29 mouse cellular contexts compared by ENCODE assay signal in genomic region chr7:143768267-143768666, GRCm38 (mm10). TPM values are rescaled to one million over a fixed set of nuclear protein-coding genes. Genes with fewer than 3 reads are reported as not detected.
DNase-seq lines count a peak whose midpoint lies in the region; ATAC-seq and TF ChIP-seq lines count a peak whose summit lies in the region.
"Had no signal": no experiment of that assay in that cellular context is flagged by ENCODE, and none has a peak within 500 bp of the region (broad histone marks: within the 10 kb centered on the region; RNA-seq: fewer than 3 reads in every experiment).

No protein-coding gene starts in this region.

- no peak for TF ChIP-seq POLR2A in kidney, adult 2 months (IDR thresholded peaks at IDR 0.05; ENCODE audit: low read depth, low read length)

- 0 out of 2 replicates have a peak, but pooled peaks have one; percentile 14 for ATAC-seq in liver, embryonic 16.5 days (ENCODE audit: low read depth)
- ATAC-seq in intestine, embryonic 14.5 days (replicated peaks; ENCODE audit: low FRiP score, low TSS enrichment, low read depth), result no peak
- ATAC-seq in intestine, embryonic 16.5 days, result peak; percentile 71
- ATAC-seq: activated CD4-positive, CD25-positive, alpha-beta regulatory T cell, adult 4 months; CD4-positive, CD25-positive, alpha-beta regulatory T cell, adult 4 months; forebrain, embryonic 13.5 days; forebrain, embryonic 15.5 days; Patski had no signal

- no peak for TF ChIP-seq CTCF in kidney, adult 2 months (conservative IDR thresholded peaks at IDR 0.05; ENCODE audit: insufficient read depth, insufficient read length, low read depth, low read length)

- H3K9me3 ChIP-seq in liver, embryonic 16.5 days (replicated peaks; ENCODE audit: control insufficient read depth, low read length), result no peaks in the 10 kb centered on the region
- H3K9me3 ChIP-seq in intestine, embryonic 14.5 days (ENCODE audit: control insufficient read depth, low read length), result no peaks in the 10 kb centered on the region
- H3K9me3 ChIP-seq in intestine, embryonic 16.5 days (ENCODE audit: control insufficient read depth, low read length), result no peaks in the 10 kb centered on the region
- H3K9me3 ChIP-seq: embryonic facial prominence, embryonic 10.5 days; embryonic facial prominence, embryonic 12.5 days; forebrain, embryonic 13.5 days; forebrain, embryonic 15.5 days had no signal

- no peaks in the 10 kb centered on the region for H3K36me3 ChIP-seq in liver, embryonic 16.5 days (ENCODE audit: control insufficient read depth, insufficient read depth)
- H3K36me3 ChIP-seq in intestine, embryonic 14.5 days (ENCODE audit: control insufficient read depth, insufficient read depth, low read length), result no peaks in the 10 kb centered on the region
- H3K36me3 ChIP-seq in intestine, embryonic 16.5 days (ENCODE audit: control insufficient read depth, insufficient read depth, low read length), result no peaks in the 10 kb centered on the region
- no peaks in the 10 kb centered on the region for H3K36me3 ChIP-seq in kidney, adult 2 months (ENCODE audit: control insufficient read depth, insufficient read depth, low read length)
- H3K36me3 ChIP-seq: embryonic facial prominence, embryonic 10.5 days; embryonic facial prominence, embryonic 12.5 days; forebrain, embryonic 15.5 days; G1E had no signal

- DNase-seq in liver (no peak), 416B (ENCODE audit: low read depth) (peak; percentile 34)
- DNase-seq in intestine, embryonic 14.5 days (ENCODE audit: low spot score), result peak; percentile 40
- DNase-seq in kidney, adult 2 months, result no peak
- DNase-seq in gastrocnemius, adult 8-10 months (ENCODE audit: low spot score in 2 of 2), result no peak
- no peak for DNase-seq in kidney, postnatal 10 days
- DNase-seq: adrenal gland, adult 8-10 months; adrenal gland, postnatal 14 days; adrenal gland, postnatal 36 days; B cell, adult 2 months; cerebellum, adult 11-12 months; cerebellum, adult 2 months; cerebellum, adult 9-10 months; cerebellum, postnatal 10 days; cerebellum, postnatal 25 days had no signal

- H3K27ac ChIP-seq in liver, embryonic 16.5 days (ENCODE audit: low read length), result no peak overlapping the region
- no peak overlapping the region for H3K27ac ChIP-seq in intestine, embryonic 14.5 days (ENCODE audit: low read depth)
- H3K27ac ChIP-seq in intestine, embryonic 16.5 days (ENCODE audit: low read length), result no peak overlapping the region
- H3K27ac ChIP-seq in kidney, adult 2 months (ENCODE audit: insufficient read depth, low read depth, low read length), result no peak overlapping the region
- H3K27ac ChIP-seq: embryonic facial prominence, embryonic 10.5 days; embryonic facial prominence, embryonic 12.5 days; forebrain, embryonic 13.5 days; forebrain, embryonic 15.5 days had no signal

- H3K4me3 ChIP-seq in liver, embryonic 16.5 days (ENCODE audit: low read depth, low read length), result no peak overlapping the region
- no peak overlapping the region for H3K4me3 ChIP-seq in intestine, embryonic 14.5 days (ENCODE audit: low read depth, low read length)
- H3K4me3 ChIP-seq in intestine, embryonic 16.5 days (ENCODE audit: low read length), result no peak overlapping the region
- H3K4me3 ChIP-seq in kidney, adult 2 months (ENCODE audit: insufficient read depth, low read depth, low read length), result no peak overlapping the region
- H3K4me3 ChIP-seq: embryonic facial prominence, embryonic 10.5 days; embryonic facial prominence, embryonic 12.5 days; forebrain, embryonic 13.5 days; forebrain, embryonic 15.5 days had no signal

- 36% methylated on average over 6 of the region's 6 CpGs for WGBS in liver, embryonic 16.5 days (ENCODE audit: insufficient replicate concordance)
- WGBS in intestine, embryonic 14.5 days, result 66% methylated on average over 6 of the region's 6 CpGs
- WGBS in intestine, embryonic 16.5 days, result 49% methylated on average over 6 of the region's 6 CpGs
- WGBS in kidney, adult 2 months, result 82% methylated on average over 6 of the region's 6 CpGs

- no peaks in the 10 kb centered on the region; the same call in 1 of the 2 replicates for H3K27me3 ChIP-seq in liver, embryonic 16.5 days (ENCODE audit: control insufficient read depth, insufficient read depth, low read depth, low read length)
- peaks cover 8% of the 10 kb centered on the region; the same call in 1 of the 2 replicates for H3K27me3 ChIP-seq in intestine, embryonic 14.5 days (replicated peaks; ENCODE audit: control insufficient read depth, insufficient read depth, low read length)
- peaks cover 5% of the 10 kb centered on the region; the same call in 1 of the 2 replicates for H3K27me3 ChIP-seq in intestine, embryonic 16.5 days (replicated peaks; ENCODE audit: control insufficient read depth, insufficient read depth, low read length)
- H3K27me3 ChIP-seq in kidney, adult 2 months (replicated peaks; ENCODE audit: control insufficient read depth, insufficient read depth, low read length), result no peaks in the 10 kb centered on the region
- H3K27me3 ChIP-seq: Patski had no signal

- no peak overlapping the region for H3K4me2 ChIP-seq in liver, embryonic 16.5 days (ENCODE audit: low read depth, low read length)
- no peak overlapping the region for H3K4me2 ChIP-seq in intestine, embryonic 14.5 days (ENCODE audit: low read length)
- no peak overlapping the region for H3K4me2 ChIP-seq in intestine, embryonic 16.5 days (ENCODE audit: low read depth, low read length)
- H3K4me2 ChIP-seq: embryonic facial prominence, embryonic 12.5 days; forebrain, embryonic 13.5 days; forebrain, embryonic 15.5 days had no signal

- H3K9ac ChIP-seq in liver, embryonic 16.5 days (ENCODE audit: low read depth, low read length), result no peak overlapping the region
- H3K9ac ChIP-seq in intestine, embryonic 14.5 days (ENCODE audit: low read length), result no peak overlapping the region
- H3K9ac ChIP-seq in intestine, embryonic 16.5 days (ENCODE audit: low read depth, low read length), result no peak overlapping the region
- H3K9ac ChIP-seq: embryonic facial prominence, embryonic 12.5 days; forebrain, embryonic 13.5 days; forebrain, embryonic 15.5 days had no signal

- H3K4me1 ChIP-seq in liver, embryonic 16.5 days (ENCODE audit: control insufficient read depth, low read depth, low read length), result no peaks in the 10 kb centered on the region
- H3K4me1 ChIP-seq in intestine, embryonic 14.5 days (replicated peaks; ENCODE audit: control insufficient read depth, insufficient read depth, low read length), result no peaks in the 10 kb centered on the region
- H3K4me1 ChIP-seq in intestine, embryonic 16.5 days (ENCODE audit: control insufficient read depth, insufficient read depth, low read length), result peaks cover 4% of the 10 kb centered on the region
- H3K4me1 ChIP-seq in kidney, adult 2 months (ENCODE audit: control insufficient read depth, insufficient read depth, low read length), result no peaks in the 10 kb centered on the region
- H3K4me1 ChIP-seq: embryonic facial prominence, embryonic 10.5 days; embryonic facial prominence, embryonic 12.5 days; forebrain, embryonic 13.5 days; forebrain, embryonic 15.5 days had no signal

RNA-seq across cellular contexts. Expression of gene Mrgprg, which starts 1.5 kb away (rescaled TPM):
- not detected in 2 replicates for polyA plus RNA-seq in liver, embryonic 16.5 days (2015; fragmentation: Nextera tagmentation; extraction: Ambion mirVana)
- not detected in 2 replicates for polyA plus RNA-seq in intestine, embryonic 14.5 days (2014; fragmentation: Nextera tagmentation; extraction: Ambion mirVana)
- polyA plus RNA-seq in intestine, embryonic 16.5 days (2015; fragmentation: Nextera tagmentation; extraction: Ambion mirVana), result not detected in 2 replicates
- 0.33 and 1.1 TPM in 2 replicates for polyA plus RNA-seq in kidney, adult 2 months (2012; rRNA removed)
- total RNA-seq in gastrocnemius, adult 8-10 months (2022), result under 1 TPM; 0.29 to 0.86 (median 0.33) TPM
- total RNA-seq: CH12.LX had no signal
- polyA plus RNA-seq: activated CD4-positive, CD25-positive, alpha-beta regulatory T cell, adult 4 months; CD4-positive, CD25-positive, alpha-beta regulatory T cell, adult 4 months; cerebellum, adult 2 months; cortical plate, adult 2 months; embryonic facial prominence, embryonic 10.5 days; embryonic facial prominence, embryonic 12.5 days; embryonic facial prominence, embryonic 14.5 days; forebrain, embryonic 11.5 days; forebrain, embryonic 13.5 days; forebrain, embryonic 15.5 days; G1E; Patski had no signal

RNA-seq across cellular contexts. Expression of gene Osbpl5, which starts 11.5 kb away (rescaled TPM):
- polyA plus RNA-seq in liver, embryonic 16.5 days (2015; fragmentation: Nextera tagmentation; extraction: Ambion mirVana), result 1.9 and 2.2 TPM in 2 replicates
- 34.9 and 39.7 TPM in 2 replicates for polyA plus RNA-seq in intestine, embryonic 14.5 days (2014; fragmentation: Nextera tagmentation; extraction: Ambion mirVana)
- polyA plus RNA-seq in intestine, embryonic 16.5 days (2015; fragmentation: Nextera tagmentation; extraction: Ambion mirVana), result 26.4 and 29.0 TPM in 2 replicates
- polyA plus RNA-seq in kidney, adult 2 months (2012; rRNA removed), result 75.0 and 77.1 TPM in 2 replicates
- 10 to 100 TPM; 11.2 to 17.7 (median 14.1) TPM for total RNA-seq in gastrocnemius, adult 8-10 months (2022)
- polyA plus RNA-seq: G1E had no signal

RNA-seq across cellular contexts. Expression of gene Mrgpre, which starts 16.0 kb away (rescaled TPM):
- polyA plus RNA-seq in liver, embryonic 16.5 days (2015; fragmentation: Nextera tagmentation; extraction: Ambion mirVana), result 0.41 and 0.51 TPM in 2 replicates
- polyA plus RNA-seq in intestine, embryonic 14.5 days (2014; fragmentation: Nextera tagmentation; extraction: Ambion mirVana), result 2.3 and 2.4 TPM in 2 replicates
- polyA plus RNA-seq in intestine, embryonic 16.5 days (2015; fragmentation: Nextera tagmentation; extraction: Ambion mirVana), result 1.4 and 1.5 TPM in 2 replicates
- polyA plus RNA-seq in kidney, adult 2 months (2012; rRNA removed), result 2.3 and 2.8 TPM in 2 replicates
- total RNA-seq in gastrocnemius, adult 8-10 months (2022), result under 1 TPM; 0.32 to 0.87 (median 0.44) TPM
- total RNA-seq: G1E had no signal
- polyA plus RNA-seq: G1E had no signal

RNA-seq across cellular contexts. Expression of gene Nadsyn1, which starts 54.4 kb away (rescaled TPM):
- polyA plus RNA-seq in liver, embryonic 16.5 days (2015; fragmentation: Nextera tagmentation; extraction: Ambion mirVana), result 9.1 TPM in 2 replicates
- 11.7 and 12.3 TPM in 2 replicates for polyA plus RNA-seq in intestine, embryonic 14.5 days (2014; fragmentation: Nextera tagmentation; extraction: Ambion mirVana)
- 25.4 and 29.4 TPM in 2 replicates for polyA plus RNA-seq in intestine, embryonic 16.5 days (2015; fragmentation: Nextera tagmentation; extraction: Ambion mirVana)
- polyA plus RNA-seq in kidney, adult 2 months (2012; rRNA removed), result 31.3 and 33.4 TPM in 2 replicates
- total RNA-seq in gastrocnemius, adult 8-10 months (2022), result 1 to 10 TPM; 2.5 to 3.6 (median 2.8) TPM

RNA-seq across cellular contexts. Expression of gene Dhcr7, which starts 54.7 kb away (rescaled TPM):
- 59.4 and 76.8 TPM in 2 replicates for polyA plus RNA-seq in liver, embryonic 16.5 days (2015; fragmentation: Nextera tagmentation; extraction: Ambion mirVana)
- polyA plus RNA-seq in intestine, embryonic 14.5 days (2014; fragmentation: Nextera tagmentation; extraction: Ambion mirVana), result 80.4 and 84.3 TPM in 2 replicates
- 98.0 and 105 TPM in 2 replicates for polyA plus RNA-seq in intestine, embryonic 16.5 days (2015; fragmentation: Nextera tagmentation; extraction: Ambion mirVana)
- 51.7 and 81.9 TPM in 2 replicates for polyA plus RNA-seq in kidney, adult 2 months (2012; rRNA removed)
- 1 to 10 TPM; 3.8 to 8.2 (median 4.7) TPM for total RNA-seq in gastrocnemius, adult 8-10 months (2022)

Comparison
In these comparisons a context has a peak if more than half of its experiments do, and no peak if none do; other contexts are left out.
1. DNase-seq: peak in 416B (single experiment) and intestine, embryonic 14.5 days (single experiment); none in liver (single experiment), kidney, adult 2 months (single experiment), gastrocnemius, adult 8-10 months (0 of 2) and kidney, postnatal 10 days (single experiment).